Mouse (Mus musculus): ENCODE results near the gene Mfsd9. TPM values are rescaled to one million over a fixed set of nuclear protein-coding genes. Genes with fewer than 3 reads are reported as not detected.

Gene Mfsd9
- polyA plus RNA-seq, 1 experiment from 2014 or later, result 3.2 TPM

GRCm38 (mm10) chr1:40824517-40824916, 34.0 kb upstream of the Mfsd9 start:
- Histone ChIP-seq H3K27ac (ENCODE audit: low read depth) (no peak overlapping the region), H3K9ac (no peak overlapping the region), H3K27me3 (ENCODE audit: insufficient read depth, low read length) (no peaks in the 10 kb centered on the region), H3K36me3 (ENCODE audit: insufficient read depth) (no peaks in the 10 kb centered on the region), H3K4me3 (ENCODE audit: low read depth, low read length) (no peak overlapping the region), H3K4me2 (no peak overlapping the region), H3K4me1 (ENCODE audit: insufficient read depth) (no peaks in the 10 kb centered on the region), H3K9me3 (ENCODE audit: low read depth, low read length) (no peaks in the 10 kb centered on the region)
- no peak for ATAC-seq (ENCODE audit: insufficient read depth)
- no peak for DNase-seq
- 47% methylated on average over 4 of the region's 4 CpGs for WGBS
- TF ChIP-seq CTCF (IDR thresholded peaks at IDR 0.05; ENCODE audit: low read depth), result no peak

DNA sequence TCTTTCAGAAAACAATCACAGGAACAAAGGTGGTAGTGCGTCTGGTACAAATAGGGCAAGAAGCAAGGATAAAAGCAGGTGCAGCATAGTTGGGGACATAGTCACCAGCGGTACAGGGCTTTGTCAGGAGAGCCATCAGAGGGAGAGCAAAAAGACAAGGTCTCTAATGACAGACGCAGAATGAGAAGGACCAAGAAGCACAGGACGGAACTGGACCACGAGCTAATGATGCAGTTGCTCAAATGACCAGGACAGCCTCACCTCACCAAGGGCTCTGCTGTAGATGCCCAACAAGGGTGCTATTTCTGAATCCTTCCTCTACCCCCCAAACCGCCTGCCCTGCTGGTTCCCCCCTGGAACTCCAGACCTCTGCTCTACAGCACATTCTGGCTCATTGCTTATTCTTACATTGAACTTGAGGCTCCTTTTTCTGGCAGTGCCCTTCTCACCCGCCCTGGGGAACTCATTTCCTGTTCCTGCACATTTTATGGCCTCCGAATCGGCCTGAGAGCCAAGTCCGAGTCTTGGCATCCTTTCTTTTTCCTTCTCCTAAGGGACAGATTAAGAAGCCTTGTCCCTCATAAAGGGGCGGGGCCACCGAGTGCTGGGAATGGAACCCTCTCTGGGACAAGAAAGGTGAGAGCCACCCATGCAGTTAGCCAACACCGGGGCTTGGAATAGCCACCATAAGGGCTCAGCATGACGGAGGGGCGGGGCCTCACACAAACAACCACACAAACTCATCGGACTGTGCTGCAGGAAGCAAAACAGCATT, 24.8 kb upstream of the Mfsd9 start:
- 53% methylated on average over 16 of the region's 16 CpGs for WGBS
- 0 out of 2 replicates have a peak overlapping the region, but pooled peaks have one; percentile 8 for H3K4me2 ChIP-seq
- H3K27ac ChIP-seq (ENCODE audit: low read depth), result no peak overlapping the region
- H3K36me3 ChIP-seq (ENCODE audit: insufficient read depth), result no peaks in the 10 kb centered on the region
- H3K27me3 ChIP-seq (ENCODE audit: insufficient read depth, low read length), result no peaks in the 10 kb centered on the region
- DNase-seq (peak; percentile 16), ATAC-seq (ENCODE audit: insufficient read depth) (no peak)
- TF ChIP-seq CTCF (IDR thresholded peaks at IDR 0.05; ENCODE audit: low read depth), result no peak
- H3K9me3 ChIP-seq (ENCODE audit: low read depth, low read length), result no peaks in the 10 kb centered on the region
- H3K4me3 ChIP-seq (ENCODE audit: low read depth, low read length), result no peak overlapping the region
- H3K9ac ChIP-seq, result no peak overlapping the region
- no peaks in the 10 kb centered on the region for H3K4me1 ChIP-seq (ENCODE audit: insufficient read depth)

DNA sequence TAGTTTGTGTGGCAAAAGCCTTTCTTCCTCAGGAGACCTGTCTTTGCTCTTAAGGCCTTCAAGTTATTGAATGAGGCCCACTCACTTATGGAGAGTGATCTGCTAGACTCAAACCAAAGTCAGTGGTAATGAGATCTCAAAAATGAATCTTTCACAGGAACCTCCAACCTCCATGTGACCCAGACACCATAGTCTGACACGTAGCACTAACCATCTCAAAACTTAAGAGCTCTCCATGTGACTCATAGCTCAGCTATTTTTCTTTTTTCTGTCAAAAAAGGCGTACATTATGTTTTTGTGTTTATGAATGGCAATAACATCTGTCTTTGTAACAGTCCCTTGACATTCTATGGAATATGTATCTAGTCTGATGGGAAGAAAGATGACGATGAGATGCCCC, 18.2 kb upstream of the Mfsd9 start:
- H3K4me2 ChIP-seq, result no peak overlapping the region
- no peak for TF ChIP-seq CTCF (IDR thresholded peaks at IDR 0.05; ENCODE audit: low read depth)
- H3K9me3 ChIP-seq (ENCODE audit: low read depth, low read length), result no peaks in the 10 kb centered on the region
- no peak overlapping the region for H3K9ac ChIP-seq
- H3K4me1 ChIP-seq (ENCODE audit: insufficient read depth), result no peaks in the 10 kb centered on the region
- H3K36me3 ChIP-seq (ENCODE audit: insufficient read depth), result no peaks in the 10 kb centered on the region
- no peaks in the 10 kb centered on the region for H3K27me3 ChIP-seq (ENCODE audit: insufficient read depth, low read length)
- DNase-seq (no peak), ATAC-seq (ENCODE audit: insufficient read depth) (no peak)
- H3K27ac ChIP-seq (ENCODE audit: low read depth), result no peak overlapping the region
- WGBS, result 71% methylated on average over 3 of the region's 3 CpGs
- H3K4me3 ChIP-seq (ENCODE audit: low read depth, low read length), result no peak overlapping the region

DNA sequence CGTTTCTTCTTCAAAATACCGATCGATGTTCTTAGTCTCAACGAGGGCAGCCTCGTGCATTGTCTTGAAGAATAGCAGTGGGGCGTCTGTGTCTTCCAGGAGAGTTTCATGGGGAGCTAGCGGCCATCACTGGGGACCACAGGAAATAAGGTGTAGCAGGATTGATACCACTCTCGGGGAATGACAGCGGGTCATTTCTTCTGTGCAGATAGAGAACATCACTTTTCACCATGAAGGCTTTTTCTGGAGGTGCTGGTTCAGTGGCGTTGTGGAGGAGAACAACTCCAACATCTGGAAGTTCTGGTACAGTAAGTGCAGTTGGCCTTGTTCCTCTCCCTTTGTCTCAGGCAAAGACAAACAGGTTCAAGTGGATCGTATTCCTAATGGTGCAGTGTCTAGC, 15.4 kb upstream of the Mfsd9 start:
- Histone ChIP-seq H3K4me1 (ENCODE audit: insufficient read depth) (no peaks in the 10 kb centered on the region), H3K36me3 (ENCODE audit: insufficient read depth) (no peaks in the 10 kb centered on the region), H3K4me3 (ENCODE audit: low read depth, low read length) (no peak overlapping the region), H3K27ac (ENCODE audit: low read depth) (no peak overlapping the region), H3K4me2 (no peak overlapping the region), H3K9ac (no peak overlapping the region), H3K27me3 (ENCODE audit: insufficient read depth, low read length) (no peaks in the 10 kb centered on the region), H3K9me3 (ENCODE audit: low read depth, low read length) (no peaks in the 10 kb centered on the region)
- TF ChIP-seq CTCF (IDR thresholded peaks at IDR 0.05; ENCODE audit: low read depth), result no peak
- WGBS, result 84% methylated on average over 11 of the region's 11 CpGs
- DNase-seq (no peak), ATAC-seq (ENCODE audit: insufficient read depth) (no peak)

DNA sequence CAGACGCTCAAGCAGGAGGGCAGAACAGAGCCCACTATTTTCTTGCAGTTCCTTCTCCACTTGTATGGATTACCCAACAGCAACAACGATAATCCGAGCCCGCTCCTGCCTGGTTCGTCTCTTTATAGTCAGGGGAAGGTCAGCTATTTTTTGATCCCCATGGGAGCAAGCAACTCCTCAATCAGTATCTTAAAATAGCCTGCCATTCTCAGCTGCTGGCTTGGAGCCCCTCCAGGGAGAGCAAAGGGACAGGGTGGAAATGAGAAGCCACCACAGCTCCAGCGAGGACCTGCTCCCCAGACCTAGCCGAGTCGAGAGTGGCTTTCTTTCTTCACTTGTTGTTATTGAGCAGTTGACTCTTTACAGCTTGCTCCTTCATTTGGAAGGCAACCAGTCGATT, 14.9 kb upstream of the Mfsd9 start, which contains the start of gene Tmem182:
Gene Tmem182 (plus strand): TSS at position 251 of the 400 bp plus-strand sequence.
- WGBS, result 67% methylated on average over 9 of the region's 9 CpGs
- Histone ChIP-seq H3K27me3 (ENCODE audit: insufficient read depth, low read length) (no peaks in the 10 kb centered on the region), H3K9ac (no peak within 1 kb of the TSS), H3K27ac (ENCODE audit: low read depth) (no peak within 1 kb of the TSS), H3K4me2 (no peak within 1 kb of the TSS), H3K4me1 (ENCODE audit: insufficient read depth) (no peaks in the 10 kb centered on the region), H3K4me3 (ENCODE audit: low read depth, low read length) (no peak within 1 kb of the TSS), H3K36me3 (ENCODE audit: insufficient read depth) (no peaks in the 10 kb centered on the region), H3K9me3 (ENCODE audit: low read depth, low read length) (no peaks in the 10 kb centered on the region)
- DNase-seq (no peak), ATAC-seq (ENCODE audit: insufficient read depth) (no peak)
- no peak for TF ChIP-seq CTCF (IDR thresholded peaks at IDR 0.05; ENCODE audit: low read depth)

DNA sequence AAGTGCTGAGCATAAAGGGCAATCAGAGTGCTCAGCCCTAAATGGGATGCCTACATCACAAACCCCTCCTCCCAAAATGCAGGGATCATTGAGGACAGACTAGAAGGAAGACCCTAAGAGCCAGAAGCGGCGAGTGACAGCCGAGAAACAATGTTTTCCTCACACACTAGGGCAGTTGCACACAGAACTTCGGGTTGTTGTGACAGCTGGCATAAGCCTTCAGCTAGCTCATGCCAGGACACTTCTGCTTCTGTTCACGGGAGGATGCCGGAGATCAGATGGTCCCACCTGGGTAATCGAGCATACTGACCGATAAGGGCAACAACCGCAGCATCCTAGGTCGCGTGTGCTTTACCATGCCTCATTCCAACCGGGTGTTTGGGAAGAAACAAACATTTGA, 13.6 kb upstream of the Mfsd9 start:
- Histone ChIP-seq H3K9me3 (ENCODE audit: low read depth, low read length) (no peaks in the 10 kb centered on the region), H3K4me1 (ENCODE audit: insufficient read depth) (no peaks in the 10 kb centered on the region), H3K4me3 (ENCODE audit: low read depth, low read length) (no peak overlapping the region), H3K27me3 (ENCODE audit: insufficient read depth, low read length) (no peaks in the 10 kb centered on the region), H3K27ac (ENCODE audit: low read depth) (no peak overlapping the region), H3K9ac (no peak overlapping the region), H3K36me3 (ENCODE audit: insufficient read depth) (no peaks in the 10 kb centered on the region), H3K4me2 (no peak overlapping the region)
- ATAC-seq (ENCODE audit: insufficient read depth) (no peak), DNase-seq (no peak)
- 84% methylated on average over 12 of the region's 12 CpGs for WGBS
- no peak for TF ChIP-seq CTCF (IDR thresholded peaks at IDR 0.05; ENCODE audit: low read depth)

DNA sequence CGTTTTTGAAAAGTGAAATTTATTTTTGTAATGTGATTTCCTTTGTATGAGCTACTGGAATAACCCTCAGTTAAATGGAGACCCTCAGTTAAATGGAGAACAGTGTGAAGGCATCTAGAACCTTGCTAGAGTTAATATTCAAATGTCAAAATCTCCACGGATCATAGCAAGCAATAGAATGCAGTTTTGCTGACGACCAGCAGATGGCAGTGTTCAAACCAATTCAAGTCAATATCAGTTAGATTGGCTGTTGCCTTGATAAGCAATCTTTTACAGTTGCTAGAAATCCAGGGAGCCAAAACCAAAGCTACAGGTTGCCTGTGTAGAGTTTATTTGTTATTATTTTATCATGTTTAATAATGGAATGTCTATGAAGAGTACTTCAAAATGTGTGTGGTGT, 12.3 kb upstream of the Mfsd9 start:
- no peak overlapping the region for H3K4me2 ChIP-seq
- ATAC-seq (ENCODE audit: insufficient read depth), result no peak
- H3K4me3 ChIP-seq (ENCODE audit: low read depth, low read length), result no peak overlapping the region
- peak; percentile 75 for DNase-seq
- H3K27ac ChIP-seq (ENCODE audit: low read depth), result no peak overlapping the region
- no peaks in the 10 kb centered on the region for H3K27me3 ChIP-seq (ENCODE audit: insufficient read depth, low read length)
- no peaks in the 10 kb centered on the region for H3K9me3 ChIP-seq (ENCODE audit: low read depth, low read length)
- peak; percentile 79 for TF ChIP-seq CTCF (IDR thresholded peaks at IDR 0.05; ENCODE audit: low read depth)
- no peaks in the 10 kb centered on the region for H3K4me1 ChIP-seq (ENCODE audit: insufficient read depth)
- WGBS, result 17% methylated on average over 3 of the region's 3 CpGs
- H3K9ac ChIP-seq, result no peak overlapping the region
- no peaks in the 10 kb centered on the region for H3K36me3 ChIP-seq (ENCODE audit: insufficient read depth)

Data from lung, embryonic 14.5 days (tissue).